Mouse (Mus musculus) ovary, postnatal 10 days (tissue): Measurements from ENCODE around the gene Camkmt.

Experiments
- DNase-seq: peaks from one replicate; pipeline ENCODE4 v3.0.0; 2022; ENCODE audit warnings: low spot score

Gene Camkmt

DNA sequence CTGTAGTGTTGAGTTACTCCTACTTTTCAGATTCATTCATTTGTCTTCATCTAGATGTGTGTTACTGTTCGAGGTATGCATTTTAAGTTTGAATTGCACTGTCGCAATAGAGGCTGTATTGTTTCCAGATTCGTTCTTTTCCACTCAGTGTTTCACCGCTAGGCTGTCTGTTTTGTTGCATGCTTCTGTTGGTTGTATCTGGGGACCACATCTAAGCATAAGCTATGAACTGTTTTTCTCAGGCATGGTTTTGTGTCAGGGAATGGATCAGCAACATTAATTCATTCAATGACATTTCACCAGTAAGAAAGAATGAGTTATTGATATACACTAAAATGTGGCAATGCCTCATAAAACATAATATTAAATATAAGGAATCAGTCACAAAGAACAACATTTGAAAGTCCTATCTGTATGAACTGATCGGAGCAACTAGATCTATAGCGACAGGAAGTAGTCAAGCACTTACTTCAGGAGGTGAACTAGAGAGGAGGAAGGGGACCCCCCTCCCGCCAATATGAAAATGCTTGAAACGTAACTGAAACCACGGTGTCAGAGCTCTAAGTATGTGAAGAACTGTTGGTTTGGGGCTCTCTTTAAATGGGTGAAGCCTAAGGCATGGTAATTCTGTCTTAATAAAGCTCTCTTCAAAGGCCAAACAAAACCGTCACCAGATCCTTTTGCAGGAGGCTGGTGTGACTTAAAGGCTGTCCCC lies 80.3 kb downstream of the Camkmt start:
- DNase-seq = no peak

DNA sequence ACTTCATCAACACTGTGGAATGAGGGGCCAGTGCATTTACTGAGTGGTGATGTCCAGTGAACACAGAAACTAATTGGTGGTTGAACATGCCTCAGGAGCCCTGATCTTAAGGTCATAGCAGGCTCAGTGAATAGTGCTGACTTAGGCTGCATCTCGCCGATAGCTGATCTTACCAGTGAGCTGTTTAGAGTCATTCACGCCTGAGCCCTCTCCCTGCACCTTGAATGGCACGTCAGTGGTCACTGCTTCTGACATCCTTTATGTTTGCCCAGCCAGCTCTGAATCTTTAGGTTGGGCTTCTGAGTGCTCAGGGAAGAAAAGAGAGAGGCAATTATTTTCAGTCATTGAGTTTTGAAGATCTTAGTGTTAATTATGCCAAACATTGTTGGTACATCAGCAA lies 81.6 kb downstream of the Camkmt start:
- no peak for DNase-seq

DNA sequence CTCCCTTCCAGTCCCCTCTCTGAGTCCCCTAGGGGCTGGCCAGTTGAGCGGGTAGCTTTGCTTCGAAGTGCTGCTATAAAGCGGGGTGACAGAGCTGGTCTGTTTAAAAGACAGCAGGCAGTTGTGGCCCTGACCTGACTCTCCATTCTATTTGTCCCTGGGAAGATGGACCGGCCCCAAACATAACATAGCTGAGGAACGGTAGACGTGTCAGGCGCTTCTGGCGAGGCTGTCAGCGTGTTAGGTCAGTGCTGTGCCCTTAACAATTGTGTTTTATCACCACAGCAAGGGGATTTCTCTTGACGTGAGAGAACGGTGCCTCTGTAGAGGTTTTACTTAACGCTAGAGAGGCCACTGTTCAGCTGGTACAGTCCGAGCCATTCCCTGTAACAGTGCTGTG lies 86.9 kb downstream of the Camkmt start:
- DNase-seq = no peak

DNA sequence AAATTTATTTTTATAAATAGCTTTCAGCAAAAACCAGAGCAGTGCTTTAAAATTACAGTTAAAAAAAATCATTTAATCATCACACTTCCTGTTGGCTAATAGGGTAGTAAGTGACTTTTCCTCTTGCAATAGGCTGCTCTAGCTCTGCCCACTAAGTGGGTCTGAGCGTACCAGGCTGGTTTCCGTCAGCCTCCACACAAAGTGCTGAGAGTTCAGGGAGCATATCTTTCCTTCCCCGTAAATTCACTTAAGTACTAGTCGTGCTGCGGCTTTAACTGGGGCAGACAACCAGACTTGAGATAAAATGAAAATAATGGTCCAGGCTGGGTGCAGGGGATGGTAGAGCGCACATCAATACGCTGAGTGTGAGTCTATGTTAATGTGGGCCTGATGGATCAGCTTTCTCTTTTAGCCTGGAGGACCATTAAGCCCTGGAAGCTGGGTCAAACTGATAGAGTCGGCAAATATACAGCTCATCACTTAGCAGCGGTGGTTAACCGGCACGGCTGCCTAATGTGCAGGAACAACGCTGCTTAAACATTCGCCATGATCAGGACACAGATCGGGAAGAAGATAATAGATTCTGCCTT lies 90.2 kb downstream of the Camkmt start:
- no peak for DNase-seq

DNA sequence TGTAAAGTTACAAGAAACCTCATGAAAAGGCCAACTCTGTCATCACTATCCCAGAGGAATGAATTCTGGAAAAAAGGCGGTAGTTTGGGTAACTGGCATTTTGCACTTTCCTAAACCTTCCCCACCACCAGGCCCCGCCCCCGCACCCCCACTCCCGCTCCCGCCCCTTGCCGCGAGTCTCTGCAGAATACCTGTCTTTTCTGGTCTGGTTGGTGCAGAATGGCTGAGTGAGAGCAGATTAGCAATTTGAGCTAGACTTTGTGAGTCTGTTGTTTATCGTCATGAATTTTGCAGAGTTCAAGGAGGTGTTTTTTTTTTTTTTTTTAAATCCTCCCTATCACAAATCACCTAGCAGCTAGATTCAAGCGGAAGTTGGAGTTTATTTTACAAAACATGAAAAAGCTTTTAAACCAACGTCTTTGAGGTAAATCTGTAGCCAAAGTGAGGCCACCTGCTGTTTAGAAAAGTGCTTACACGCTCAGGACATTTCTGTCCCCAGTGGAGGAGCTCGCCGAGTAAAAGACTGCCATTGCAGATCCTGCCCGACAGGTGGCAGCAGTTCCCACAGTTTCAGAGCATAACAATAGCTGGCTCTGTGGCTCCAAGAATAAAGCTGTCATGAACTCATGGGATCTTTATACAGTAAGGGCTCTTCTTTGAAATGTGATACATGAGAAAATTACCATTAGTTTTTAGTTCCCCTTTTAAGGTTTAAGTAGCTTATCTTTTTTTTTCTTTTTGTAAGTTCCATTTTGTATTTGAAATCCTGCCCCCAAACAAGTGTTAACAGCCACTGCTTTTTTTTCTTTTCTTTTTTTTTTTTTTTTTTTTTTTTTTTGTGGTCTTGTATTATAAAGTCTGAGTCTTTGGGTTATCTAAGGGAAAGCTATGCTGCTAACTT lies 99.1 kb downstream of the Camkmt start:
- peak; percentile 63 for DNase-seq

DNA sequence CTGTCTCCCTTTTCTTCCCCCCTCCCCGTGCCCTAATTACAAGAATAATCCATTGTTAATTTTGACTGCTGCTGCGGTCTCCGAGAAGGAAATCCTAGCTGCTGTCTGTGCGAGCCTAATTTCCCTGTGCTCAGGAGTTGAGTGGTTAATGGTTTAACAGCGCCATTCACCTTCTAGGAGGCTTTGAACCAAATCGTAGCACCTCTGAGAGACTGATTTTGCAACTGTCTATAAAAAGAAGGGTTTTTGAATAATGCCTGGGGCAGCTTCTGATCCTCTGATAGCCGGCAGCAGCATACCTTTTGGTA lies 99.7 kb downstream of the Camkmt start:
- no peak for DNase-seq

DNA sequence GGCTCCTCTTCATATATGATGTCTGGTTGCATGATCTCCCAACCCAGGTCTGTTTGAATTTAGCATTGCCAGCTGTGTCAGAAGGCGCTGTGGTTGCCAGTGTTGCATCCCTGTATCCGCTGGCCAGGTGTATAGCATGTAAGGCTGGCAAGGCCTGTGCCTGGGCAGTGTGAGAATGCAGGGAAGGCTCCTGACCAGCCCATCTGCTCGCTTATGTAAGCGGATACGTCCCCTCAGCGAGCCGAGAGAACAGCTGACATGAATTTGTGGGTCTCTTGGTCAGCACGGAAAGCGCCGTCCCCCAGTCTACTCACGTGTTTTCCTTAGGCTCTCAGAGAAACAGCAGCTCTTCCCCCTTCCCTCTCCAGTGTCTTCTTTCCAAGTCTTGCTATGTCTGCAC lies 102.9 kb downstream of the Camkmt start:
- no peak for DNase-seq

DNA sequence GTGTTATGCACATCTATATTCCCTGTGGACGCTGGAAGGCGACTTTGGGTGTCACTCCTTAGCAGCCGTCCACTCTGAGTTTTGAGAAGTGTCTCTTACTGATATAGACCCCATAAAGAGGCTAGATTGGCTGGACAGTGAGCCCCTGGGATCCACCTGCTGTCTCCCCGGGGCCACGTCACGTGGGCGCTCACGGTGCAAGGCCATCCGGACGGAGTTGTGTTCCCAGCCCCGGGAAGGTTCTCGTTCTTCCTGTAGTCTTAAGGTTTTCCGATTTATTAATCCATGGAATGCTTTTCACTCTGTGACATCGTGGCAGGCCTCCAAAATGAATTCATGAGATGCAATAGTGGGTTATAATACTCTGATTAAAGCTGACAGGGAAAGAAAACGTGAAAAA lies 108.4 kb downstream of the Camkmt start:
- no peak for DNase-seq

DNA sequence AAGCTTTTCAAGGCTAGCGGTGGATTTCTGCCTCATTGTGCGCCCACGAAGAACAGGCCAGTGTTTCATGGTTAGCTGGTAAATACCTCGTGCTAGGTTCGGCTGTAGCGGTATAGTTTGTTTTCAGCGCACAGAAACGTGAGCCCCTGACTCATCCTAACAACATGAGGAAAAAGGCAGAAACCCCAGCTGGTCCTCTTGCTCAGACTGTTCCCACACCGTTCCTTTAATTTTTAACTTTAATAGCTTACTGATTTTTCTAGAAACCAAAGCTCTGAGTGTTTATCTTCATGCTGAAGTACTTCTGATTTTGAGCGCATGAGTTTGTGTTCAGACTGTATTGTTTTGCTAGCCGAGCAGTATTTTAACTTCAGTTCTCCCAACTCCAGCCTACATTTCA lies 109.0 kb downstream of the Camkmt start:
- no peak for DNase-seq

DNA sequence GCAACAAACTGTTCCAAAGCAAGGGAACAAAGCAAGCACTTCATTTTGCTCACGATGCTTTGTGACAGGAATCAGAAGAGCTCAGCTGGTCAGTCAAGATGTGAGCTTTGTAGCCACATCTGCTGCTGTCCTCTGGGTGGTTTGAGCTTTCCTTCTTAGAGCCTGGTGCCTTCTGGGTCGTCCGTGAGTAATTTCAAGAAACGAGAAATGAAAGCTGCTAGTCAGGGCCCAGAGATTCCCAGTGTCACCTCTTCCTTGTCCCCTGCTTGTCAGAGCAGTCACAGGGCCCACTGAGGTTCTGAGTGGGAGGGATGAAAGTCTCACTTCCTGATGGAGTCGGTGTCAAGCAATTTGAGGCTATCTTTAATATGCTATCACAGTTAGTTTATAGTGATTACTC lies 127.7 kb downstream of the Camkmt start:
- no peak for DNase-seq

DNA sequence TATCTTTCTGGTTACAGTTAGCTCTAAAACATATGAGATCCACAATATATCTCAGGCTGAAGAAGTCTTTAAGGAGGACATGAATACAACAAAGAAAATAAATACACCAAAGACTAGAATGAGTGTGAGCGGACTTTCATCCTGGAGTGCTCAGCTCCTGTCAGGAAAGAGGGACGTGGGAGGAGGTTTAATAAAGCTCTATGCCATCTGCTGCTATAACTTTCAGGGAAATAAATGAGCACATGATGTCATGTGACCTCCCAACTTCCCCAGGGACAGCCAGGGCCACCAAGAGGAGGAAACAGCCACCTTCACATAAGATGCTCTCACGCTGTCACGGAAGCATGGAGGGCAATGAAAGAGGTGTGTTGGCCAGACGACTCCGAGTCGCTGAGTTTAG lies 151.8 kb downstream of the Camkmt start:
- DNase-seq = no peak

DNA sequence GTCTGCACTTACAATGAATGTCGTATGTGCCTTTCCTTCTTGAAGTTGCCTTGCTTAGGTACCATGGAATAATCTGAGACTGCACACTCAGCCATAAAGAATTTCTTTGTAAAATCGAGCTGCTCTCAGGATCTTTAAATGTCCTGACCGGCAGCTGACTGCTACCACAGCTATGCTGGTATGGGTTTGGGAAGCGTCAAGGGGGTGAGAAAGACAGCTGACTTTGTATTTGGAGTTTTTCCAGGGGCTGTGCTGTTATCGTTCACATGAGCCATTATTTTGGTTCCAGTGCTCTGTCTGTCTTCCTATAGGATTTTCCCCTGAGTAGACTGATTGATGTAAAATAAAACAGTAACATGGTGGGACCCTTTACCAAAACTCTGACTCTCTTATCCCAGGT lies 158.6 kb downstream of the Camkmt start:
- no peak for DNase-seq

DNA sequence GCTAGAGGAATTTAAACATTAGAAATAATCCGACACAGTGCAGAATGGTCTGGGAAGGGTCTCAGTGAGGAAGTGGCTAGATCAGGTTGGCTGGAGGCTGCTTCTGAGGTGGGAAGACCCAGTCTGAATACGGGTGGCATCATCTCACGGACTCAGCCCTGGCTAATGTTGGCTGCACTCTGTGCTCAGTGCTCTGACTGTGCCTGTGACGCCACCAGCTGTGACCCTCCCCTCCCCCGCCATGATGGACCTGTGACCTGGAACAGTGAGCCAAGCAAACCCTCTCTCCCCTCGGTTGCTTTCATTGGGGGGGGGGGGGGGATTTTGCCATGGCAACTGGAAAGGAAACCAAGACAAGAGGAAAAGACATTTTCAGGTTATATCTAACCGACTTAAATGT lies 159.4 kb downstream of the Camkmt start:
- DNase-seq = no peak

DNA sequence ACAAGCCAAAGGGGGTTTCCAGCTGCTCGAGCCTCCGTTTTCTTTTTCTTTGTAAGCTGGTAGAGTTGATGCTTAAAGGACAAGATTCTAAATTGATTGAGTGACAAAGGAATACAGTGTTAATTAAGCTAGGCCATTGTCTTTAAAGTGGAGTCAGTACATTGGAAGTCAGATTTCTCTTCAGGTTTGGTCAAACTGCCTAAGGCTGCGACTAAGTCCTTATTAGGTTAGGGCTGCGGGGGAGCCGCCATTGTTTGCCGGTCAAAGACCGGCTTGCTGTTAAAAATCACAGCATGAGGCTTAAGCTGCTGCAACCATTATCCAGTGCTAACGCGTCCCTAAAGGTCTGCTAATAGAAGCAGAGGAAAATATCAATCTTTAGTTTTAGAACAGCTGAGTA lies 166.6 kb downstream of the Camkmt start:
- no peak for DNase-seq

DNA sequence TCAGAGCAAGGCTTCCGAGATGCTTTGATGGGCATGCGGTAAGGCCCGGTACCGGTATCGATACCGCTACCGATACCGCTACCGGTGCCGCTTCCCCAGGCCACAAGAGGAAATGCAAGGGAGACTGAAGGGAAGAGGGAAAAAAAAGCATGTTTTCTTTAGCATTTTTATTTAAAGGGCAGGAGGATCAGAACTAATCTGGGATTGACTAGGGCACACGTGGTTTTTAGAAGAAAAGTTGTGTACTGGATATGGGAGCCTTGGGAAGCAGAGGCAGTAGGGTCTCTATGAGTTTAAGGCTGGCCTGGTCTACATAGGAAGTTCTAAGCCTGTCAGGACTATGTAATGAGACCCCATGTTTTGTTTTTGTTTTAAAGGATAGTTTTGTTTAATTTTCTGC lies 167.0 kb downstream of the Camkmt start:
- no peak for DNase-seq

DNA sequence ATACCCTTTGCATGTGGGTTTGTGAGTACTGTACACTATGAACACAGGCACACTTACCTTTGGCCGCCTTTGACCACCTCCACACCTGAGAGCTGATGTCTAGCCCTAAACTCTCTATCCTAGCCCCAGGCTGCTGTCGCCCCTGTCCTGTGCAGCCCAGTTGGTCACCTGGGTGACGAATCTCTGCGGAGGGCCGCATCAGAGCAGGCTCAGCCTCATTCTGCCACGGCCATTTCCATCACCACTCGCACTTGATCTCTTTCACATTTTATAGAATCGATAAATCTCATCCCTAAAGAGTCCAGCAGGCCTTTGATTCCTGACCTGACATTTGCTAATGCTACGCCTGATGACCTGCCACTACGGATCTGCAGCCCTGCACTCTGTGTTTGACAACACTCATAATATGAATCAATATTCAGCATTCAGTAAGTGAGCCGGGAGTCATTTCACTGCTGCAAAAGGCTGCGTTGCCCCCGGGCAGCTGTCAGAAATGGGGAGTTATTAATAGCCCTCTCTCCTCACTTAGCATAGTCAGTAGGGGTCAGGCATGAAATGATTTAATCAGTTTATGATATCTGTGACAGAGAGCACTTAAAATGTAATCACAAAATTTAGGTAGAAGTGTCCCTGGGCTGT lies 168.5 kb downstream of the Camkmt start:
- no peak for DNase-seq

DNA sequence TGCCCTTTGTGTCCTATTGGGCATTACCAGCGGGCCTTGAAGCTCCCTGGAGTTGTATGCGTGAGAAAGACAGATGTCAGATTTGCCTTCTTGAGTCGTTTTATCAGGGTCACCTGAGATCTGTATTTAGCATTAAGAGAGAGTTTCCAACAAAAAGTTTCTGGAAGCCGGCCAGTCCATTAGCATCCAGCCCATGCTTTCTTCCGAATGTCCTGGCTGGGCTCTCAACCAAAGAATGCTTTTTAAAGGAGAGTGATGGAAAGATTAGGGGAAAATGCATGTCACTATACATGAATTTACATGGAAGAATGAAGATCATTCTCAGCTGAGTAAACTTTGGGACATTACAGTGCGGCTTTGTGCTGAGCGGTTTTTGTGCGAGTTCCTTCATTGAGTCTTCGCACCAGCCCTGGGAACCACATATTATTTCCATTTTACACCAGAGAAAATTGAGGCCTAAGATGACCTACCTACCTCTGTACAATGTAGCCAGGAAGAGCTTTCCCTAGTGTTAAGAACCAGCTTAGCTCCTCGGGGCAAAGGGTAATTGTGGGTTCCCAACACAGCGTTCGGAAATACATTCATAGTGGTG lies 176.6 kb downstream of the Camkmt start:
- no peak for DNase-seq

DNA sequence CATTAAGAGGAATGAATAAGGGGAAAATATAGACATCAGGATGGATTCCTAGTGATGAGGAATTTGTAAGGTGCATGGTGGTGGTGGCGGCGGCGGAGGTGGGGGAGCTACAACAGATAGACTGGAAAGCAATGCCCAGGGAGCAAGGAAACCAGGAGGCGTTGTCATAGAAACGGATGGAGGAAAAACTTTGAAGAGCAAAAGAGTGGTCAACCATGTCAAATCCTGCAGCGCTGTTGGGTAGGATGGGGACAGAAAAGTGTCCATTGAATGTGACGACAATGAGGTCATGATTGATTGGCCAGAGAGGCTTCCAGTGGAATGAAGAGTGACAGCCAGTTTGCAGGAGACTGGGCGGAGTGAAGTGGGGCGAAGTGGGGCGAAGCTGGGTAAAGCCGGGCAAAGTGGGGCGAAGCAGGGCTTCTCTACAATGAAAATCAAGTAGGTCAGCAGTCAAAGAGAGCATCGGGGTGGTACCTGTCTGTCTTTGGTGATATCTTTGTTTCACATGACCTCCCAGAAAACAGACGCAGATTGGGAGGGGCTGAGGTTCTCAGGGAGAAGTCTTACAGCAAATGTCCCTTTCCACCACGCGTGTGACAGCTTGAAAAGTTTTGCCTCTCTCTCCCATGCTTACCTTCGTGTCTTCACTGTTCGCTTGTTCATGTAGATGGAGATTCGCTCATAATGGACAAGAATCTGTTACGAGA lies 181.3 kb downstream of the Camkmt start:
- DNase-seq = no peak

DNA sequence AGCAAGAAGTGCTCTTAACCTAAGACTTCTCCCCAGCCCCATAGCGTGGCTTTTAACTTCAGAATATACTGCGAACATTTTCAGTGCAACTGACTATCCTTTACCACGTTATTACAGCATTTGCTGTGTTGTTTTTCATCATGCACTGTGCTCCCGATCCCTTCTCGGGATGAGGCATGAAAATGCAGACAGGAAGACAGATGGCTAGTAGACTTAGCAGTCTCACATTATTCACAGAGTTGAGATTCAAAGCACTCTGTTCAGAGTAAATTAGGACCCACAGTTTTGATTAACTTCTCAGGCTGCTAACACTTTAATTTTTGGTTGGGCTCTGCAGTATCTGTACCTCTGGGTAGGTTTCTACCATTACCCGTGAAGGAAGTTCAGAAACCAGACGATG lies 189.4 kb downstream of the Camkmt start:
- no peak for DNase-seq

DNA sequence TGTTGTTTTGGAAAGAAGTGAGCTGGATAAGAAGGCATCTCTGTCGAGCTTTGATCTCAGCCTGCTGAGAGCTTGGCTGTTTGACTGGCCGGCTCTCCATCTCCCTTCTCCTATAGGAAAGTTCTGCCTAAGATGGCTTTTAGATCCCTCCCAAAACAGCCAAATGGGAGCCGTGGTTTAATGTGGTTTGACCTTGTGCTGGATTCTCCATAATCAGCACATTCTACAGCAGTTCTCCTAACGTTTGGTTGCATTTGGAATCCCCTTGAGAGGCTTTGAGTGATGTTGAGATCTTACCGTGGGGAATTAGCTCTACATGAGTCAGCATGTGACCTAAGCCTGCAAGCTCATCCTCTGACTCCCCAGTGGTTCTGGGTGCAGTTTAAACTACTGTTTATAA lies 192.1 kb downstream of the Camkmt start:
- DNase-seq = no peak

DNA sequence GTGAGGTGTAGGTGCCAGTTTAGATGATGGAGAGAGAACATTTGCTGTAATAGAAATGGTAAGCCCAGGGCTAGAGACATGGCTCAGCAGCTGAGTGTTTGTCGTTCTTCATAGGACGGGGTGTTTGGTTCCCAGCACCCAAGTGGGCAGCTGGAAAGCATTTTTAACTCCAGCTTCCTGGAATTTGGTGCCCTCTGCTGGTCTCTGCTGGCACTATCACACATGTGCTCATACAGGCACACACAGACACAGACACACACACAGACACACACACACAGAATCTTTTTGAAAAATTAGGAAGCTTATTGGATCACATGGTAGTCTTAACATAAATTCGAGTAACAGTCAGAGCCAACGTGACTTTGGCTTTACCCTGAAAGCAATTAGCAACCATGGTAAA lies 200.8 kb downstream of the Camkmt start:
- DNase-seq = no peak

DNA sequence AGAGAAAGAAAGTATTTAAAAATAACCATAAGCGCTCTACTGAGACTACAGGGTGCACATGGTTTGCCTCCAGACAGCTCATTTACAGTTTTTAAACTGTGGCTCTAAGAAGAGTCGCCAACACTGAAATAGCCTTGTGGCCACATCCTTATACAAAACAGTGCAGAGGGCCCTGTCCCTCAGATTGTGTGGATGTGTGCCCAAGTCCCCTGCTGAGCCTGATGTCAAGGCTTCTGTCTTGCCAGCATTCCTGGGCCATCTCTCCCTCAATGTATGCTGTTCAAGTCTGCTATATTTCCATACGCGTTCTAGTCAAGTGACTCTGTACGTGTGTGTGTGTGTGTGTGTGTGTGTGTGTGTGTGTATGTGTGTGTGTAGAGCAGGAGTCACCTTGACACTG lies 201.2 kb downstream of the Camkmt start:
- no peak for DNase-seq
